Mouse (Mus musculus): ENCODE measurements around the gene Zfp746. TPM values are rescaled to one million over a fixed set of nuclear protein-coding genes. Genes with fewer than 3 reads are reported as not detected.

The Zfp746 gene
- polyA plus RNA-seq, 1 experiment, result 20.0 TPM

GRCm38 (mm10) chr6:48016841-48017240 lies 69.6 kb downstream of the Zfp746 start:
- 0 out of 2 replicates have a peak, but pooled peaks cover 4% of the 10 kb centered on the region for H3K9me3 ChIP-seq (replicated peaks; ENCODE audit: control insufficient read depth, insufficient read depth, low read length, poor library complexity, severe bottlenecking)
- H3K4me3 ChIP-seq (ENCODE audit: low read depth, low read length), result peak overlapping the region; percentile 38
- H3K9ac ChIP-seq (ENCODE audit: low read depth, poor library complexity, severe bottlenecking), result peak overlapping the region; percentile 52
- H3K27ac ChIP-seq (ENCODE audit: insufficient read depth, low read length), result no peak overlapping the region
- H3K27me3 ChIP-seq (ENCODE audit: control insufficient read depth, insufficient read depth, low read length, poor library complexity, severe bottlenecking), result no peaks in the 10 kb centered on the region
- H3K4me1 ChIP-seq (ENCODE audit: control insufficient read depth, insufficient read depth, low read length), result no peaks in the 10 kb centered on the region
- H3K36me3 ChIP-seq (ENCODE audit: control insufficient read depth, insufficient read depth, low read length, poor library complexity, severe bottlenecking), result no peaks in the 10 kb centered on the region
- TF ChIP-seq CTCF (IDR thresholded peaks at IDR 0.05; ENCODE audit: low read depth, low read length), result no peak
- no peak for TF ChIP-seq POLR2A (IDR thresholded peaks at IDR 0.05; ENCODE audit: insufficient read depth, low read length)
- TF ChIP-seq EP300 (IDR thresholded peaks at IDR 0.05; ENCODE audit: insufficient read depth, low read depth, low read length), result no peak

GRCm38 (mm10) chr6:48016090-48016521 lies 70.3 kb downstream of the Zfp746 start:
- H3K27ac ChIP-seq (ENCODE audit: insufficient read depth, low read length), result 0 out of 2 replicates have a peak overlapping the region, but pooled peaks have one; percentile 15
- H3K9me3 ChIP-seq (replicated peaks; ENCODE audit: control insufficient read depth, insufficient read depth, low read length, poor library complexity, severe bottlenecking), result 0 out of 2 replicates have a peak, but pooled peaks cover 4% of the 10 kb centered on the region
- H3K36me3 ChIP-seq (ENCODE audit: control insufficient read depth, insufficient read depth, low read length, poor library complexity, severe bottlenecking), result no peaks in the 10 kb centered on the region
- no peaks in the 10 kb centered on the region for H3K4me1 ChIP-seq (ENCODE audit: control insufficient read depth, insufficient read depth, low read length)
- H3K27me3 ChIP-seq (ENCODE audit: control insufficient read depth, insufficient read depth, low read length, poor library complexity, severe bottlenecking), result no peaks in the 10 kb centered on the region
- peak overlapping the region; percentile 54 for H3K9ac ChIP-seq (ENCODE audit: low read depth, poor library complexity, severe bottlenecking)
- H3K4me3 ChIP-seq (ENCODE audit: low read depth, low read length), result peak overlapping the region; percentile 72
- TF ChIP-seq CTCF (IDR thresholded peaks at IDR 0.05; ENCODE audit: low read depth, low read length) (peak; percentile 68), POLR2A (IDR thresholded peaks at IDR 0.05; ENCODE audit: insufficient read depth, low read length) (no peak), EP300 (IDR thresholded peaks at IDR 0.05; ENCODE audit: insufficient read depth, low read depth, low read length) (no peak)

Other genes with a start within 250 kb of the Zfp746 start
- gene Zfp282, start 209.4 kb downstream of the Zfp746 start, polyA plus RNA-seq (2011; ENCODE audit: insufficient read depth, insufficient read length, low read depth, missing spikeins), result 2.7 and 3.3 TPM in 2 replicates
- gene Zfp212, start 166.1 kb downstream of the Zfp746 start, polyA plus RNA-seq (2011; ENCODE audit: insufficient read depth, insufficient read length, low read depth, missing spikeins), result 8.8 and 9.5 TPM in 2 replicates
- 4.5 and 4.7 TPM in 2 replicates for gene Zfp956, start 133.2 kb downstream of the Zfp746 start, polyA plus RNA-seq (2011; ENCODE audit: insufficient read depth, insufficient read length, low read depth, missing spikeins)
- 22.6 and 23.3 TPM in 2 replicates for gene Zfp777, start 37.7 kb downstream of the Zfp746 start, polyA plus RNA-seq (2011; ENCODE audit: insufficient read depth, insufficient read length, low read depth, missing spikeins)

Data from ES-Bruce4 (cell line).